Mouse (Mus musculus) spleen, adult 2 months (tissue): ENCODE data around the gene Ddc.

Experiments
- CTCF ChIP-seq: fragments of 200-500 bp; IDR thresholded peaks from 2 replicates; pipeline ENCODE4 v1.5.1; 2011; ENCODE audit warnings: mild to moderate bottlenecking, inconsistent platforms; ENCODE audit not compliant: insufficient read depth, insufficient read length, insufficient replicate concordance; ENCODE audit errors: extremely low read depth
- POLR2A ChIP-seq: fragments of 200-500 bp; IDR thresholded peaks from 2 replicates; pipeline ENCODE4 v1.6.1; 2011; ENCODE audit warnings: low read depth, low read length, inconsistent platforms

DNA sequence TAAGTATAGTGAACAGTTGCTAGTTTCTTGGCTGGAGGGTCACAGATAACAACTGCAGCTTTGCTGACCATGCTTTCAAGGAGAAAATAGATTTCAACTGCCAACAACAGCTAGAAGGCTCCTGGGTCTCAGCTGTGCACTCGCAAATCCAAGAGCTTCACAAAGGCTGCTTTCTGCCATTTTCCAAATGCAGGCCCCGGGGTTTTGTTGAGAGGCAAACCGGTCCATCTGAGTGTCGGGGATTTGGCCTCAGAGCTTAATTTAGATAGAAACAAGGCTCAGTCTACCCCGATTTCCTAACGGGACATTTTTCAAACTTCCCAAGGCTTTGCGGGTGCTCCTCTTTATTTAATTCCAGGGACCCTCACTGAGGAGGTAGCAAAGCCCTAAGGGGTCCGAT, 61.7 kb downstream of the Ddc start:
- TF ChIP-seq CTCF (no peak), POLR2A (no peak)
